Mouse (Mus musculus): ENCODE measurements at regions not wholly inside any gene's neighbourhood (a gene's known extent, or its start where the extent isn't known, plus 50 kb on each side); places are given as distances from the start of the nearest gene placed in this dataset.

DNA sequence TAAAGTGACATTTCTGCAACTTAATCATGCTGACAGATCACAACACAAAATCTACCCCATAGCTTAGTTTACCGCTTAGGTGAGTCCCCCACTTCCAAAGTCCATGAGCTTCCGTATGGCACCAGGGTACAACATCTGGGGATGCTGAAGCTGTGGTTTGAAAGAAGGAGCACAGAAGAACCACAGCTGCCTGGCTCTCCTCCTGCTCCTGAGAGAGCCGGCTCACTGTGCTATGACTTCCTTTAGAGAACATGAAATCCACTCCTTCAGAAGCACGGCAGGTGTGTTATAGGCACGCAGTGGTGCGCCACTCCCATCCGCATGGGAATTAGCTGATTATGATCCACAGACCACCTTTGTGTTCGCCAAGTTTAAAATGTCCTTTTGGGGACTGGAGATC lies 69.7 kb upstream of the Atl2 start:
- TF ChIP-seq CTCF (IDR thresholded peaks at IDR 0.05) (no peak), EP300 (IDR thresholded peaks at IDR 0.05) (no peak)

Data from lung, postnatal 0 days (tissue).